Mouse (Mus musculus) myocyte (in vitro differentiated cells): Measurements from ENCODE around the gene Yes1. TPM values are rescaled to one million over a fixed set of nuclear protein-coding genes. Genes with fewer than 3 reads are reported as not detected.
"Not testable (repeated sequence)": the region's sequence is repeated elsewhere in the genome, so short reads cannot be mapped to it uniquely, and the experiment has no call there.

ENCODE experiments used
- H3K27me3 ChIP-seq: one replicate; pipeline ENCODE4 v1.6.1; 2011; ENCODE audit not compliant: control insufficient read depth, insufficient read depth, insufficient read length
- H3K36me3 ChIP-seq: one replicate; pipeline ENCODE4 v1.6.1; 2011; ENCODE audit not compliant: control insufficient read depth, insufficient read depth
- H3K4me2 ChIP-seq: one replicate; pipeline ENCODE4 v1.6.1; 2011; ENCODE audit warnings: low read depth, control low read depth
- H3K4me3 ChIP-seq: one replicate; pipeline ENCODE4 v1.5.1; 2011; ENCODE audit warnings: mild to moderate bottlenecking, control low read depth, moderate library complexity
- H3K79me2 ChIP-seq: one replicate; pipeline ENCODE4 v1.6.1; 2011; ENCODE audit not compliant: control insufficient read depth, insufficient read depth
- H3ac ChIP-seq: one replicate; pipeline ENCODE4 v1.6.1; 2011; ENCODE audit not compliant: control insufficient read depth, insufficient read length
- CEBPB ChIP-seq: IDR thresholded peaks from 2 replicates; pipeline ENCODE4 v1.6.1; 2011; ENCODE audit warnings: mild to moderate bottlenecking, moderate library complexity; ENCODE audit not compliant: poor library complexity, insufficient read depth, severe bottlenecking
- E2F4 ChIP-seq: IDR thresholded peaks from one replicate; pipeline ENCODE4 v1.6.1; 2011; ENCODE audit warnings: mild to moderate bottlenecking, control low read depth, moderate library complexity; ENCODE audit not compliant: insufficient read depth
- MAX ChIP-seq: IDR thresholded peaks from one replicate; pipeline ENCODE4 v1.6.1; 2011; ENCODE audit warnings: low read depth, mild to moderate bottlenecking, control low read depth
- MYOD1 ChIP-seq, 3 experiments: IDR thresholded peaks; one replicate each; pipeline ENCODE4 v1.6.1; 2011; ENCODE audit warnings: control low read depth in 2 of 3, low read depth in 2 of 3, mild to moderate bottlenecking in 2 of 3, moderate library complexity in 1 of 3; ENCODE audit not compliant: insufficient read length in 2 of 3, control insufficient read depth in 1 of 3
- MYOG ChIP-seq, 3 experiments: IDR thresholded peaks; one replicate each; pipeline ENCODE4 v1.6.1; 2011; ENCODE audit warnings: control low read depth in 2 of 3, low read depth in 2 of 3, mild to moderate bottlenecking in 2 of 3; ENCODE audit not compliant: insufficient read length in 2 of 3, control insufficient read depth in 1 of 3, insufficient read depth in 1 of 3
- POLR2A ChIP-seq: IDR thresholded peaks from one replicate; pipeline ENCODE4 v1.6.1; 2011; ENCODE audit warnings: low read depth, mild to moderate bottlenecking, control low read depth, moderate library complexity; ENCODE audit not compliant: insufficient read length
- POLR2AphosphoS2 ChIP-seq: IDR thresholded peaks from one replicate; pipeline ENCODE4 v1.6.1; 2011; ENCODE audit warnings: low read depth, control low read depth; ENCODE audit not compliant: insufficient read length
- REST ChIP-seq: IDR thresholded peaks from one replicate; pipeline ENCODE4 v1.6.1; 2011; ENCODE audit warnings: mild to moderate bottlenecking, control low read depth, moderate library complexity; ENCODE audit not compliant: insufficient read depth, insufficient read length
- SRF ChIP-seq: IDR thresholded peaks from one replicate; pipeline ENCODE4 v1.6.1; 2011; ENCODE audit warnings: low read depth; ENCODE audit not compliant: control insufficient read depth, insufficient read length
- TCF12 ChIP-seq: IDR thresholded peaks from one replicate; pipeline ENCODE4 v1.6.1; 2011; ENCODE audit warnings: mild to moderate bottlenecking, control low read depth; ENCODE audit not compliant: poor library complexity, insufficient read depth, severe bottlenecking
- TCF3 ChIP-seq: IDR thresholded peaks from one replicate; pipeline ENCODE4 v1.6.1; 2011; ENCODE audit warnings: low read depth, control low read depth; ENCODE audit not compliant: insufficient read length
- USF1 ChIP-seq: IDR thresholded peaks from one replicate; pipeline ENCODE4 v1.6.1; 2011; ENCODE audit warnings: low read depth, mild to moderate bottlenecking, control low read depth, moderate library complexity
- polyA plus RNA-seq: library from polyadenylated mRNA; unstranded; fragments of >200 nt; fragmentation: generic; extraction: Trizol; gene quantifications from one replicate; pipeline ENCODE4 v1.2.1, GENCODE M21; 2012; ENCODE audit warnings: missing spikeins

The Yes1 gene
- polyA plus RNA-seq, 1 experiment: 3.3 TPM

- H3K36me3 ChIP-seq, H3K4me3 ChIP-seq, H3K4me2 ChIP-seq, H3ac ChIP-seq, H3K27me3 ChIP-seq, H3K79me2 ChIP-seq: not testable (repeated sequence)
- TF ChIP-seq TCF3: peak; percentile 13
- peak in 2 of 3 experiments; percentile 59 to 63 for TF ChIP-seq MYOG (IDR thresholded peaks at IDR 0.05; ENCODE audit: control insufficient read depth in 1 of 3, insufficient read depth in 1 of 3, insufficient read length in 2 of 3, low read depth in 2 of 3)
- peak; percentile 58 for TF ChIP-seq POLR2A
- peak; percentile 67 for TF ChIP-seq POLR2AphosphoS2
- peak; percentile 76 to 85 (median 78) for TF ChIP-seq MYOD1 (IDR thresholded peaks at IDR 0.05; ENCODE audit: control insufficient read depth in 1 of 3, insufficient read length in 2 of 3, low read depth in 2 of 3)
- peak; percentile 24 for TF ChIP-seq USF1
Measured at GRCm38 (mm10) chr5:32725397-32725796, 114.4 kb downstream of the Yes1 start.

DNA sequence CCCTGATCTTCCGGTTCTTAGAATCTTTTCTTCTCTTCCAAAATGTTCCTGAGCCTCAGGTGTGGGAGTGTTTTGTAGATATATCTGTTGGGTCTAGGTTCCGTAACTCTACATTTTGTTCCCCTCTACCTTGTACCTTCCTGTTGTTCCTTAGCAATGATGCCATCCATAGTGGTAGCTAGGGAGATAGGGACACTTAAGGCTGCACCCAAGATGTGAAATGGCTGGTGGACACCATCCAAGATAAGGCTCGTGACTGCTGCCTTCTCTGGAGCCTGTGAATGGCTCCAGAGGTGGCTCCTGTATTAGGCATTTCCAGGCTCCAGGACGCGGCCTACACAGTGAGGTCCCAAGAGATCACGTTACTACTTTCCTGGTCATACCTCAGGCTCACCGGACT is 117.3 kb downstream of the Yes1 start:
- Histone ChIP-seq H3K36me3 (no peaks in the 10 kb centered on the region), H3K4me3 (no peak overlapping the region), H3K27me3 (no peaks in the 10 kb centered on the region), H3ac (no peak overlapping the region), H3K4me2 (no peak overlapping the region), H3K79me2 (no peaks in the 10 kb centered on the region)
- TF ChIP-seq MYOG (IDR thresholded peaks at IDR 0.05; ENCODE audit: control insufficient read depth in 1 of 3, insufficient read depth in 1 of 3, insufficient read length in 2 of 3, low read depth in 2 of 3) (no peak), MYOD1 (IDR thresholded peaks at IDR 0.05; ENCODE audit: control insufficient read depth in 1 of 3, insufficient read length in 2 of 3, low read depth in 2 of 3) (no peak), MAX (no peak), REST (no peak), POLR2A (no peak), TCF12 (no peak), USF1 (no peak), TCF3 (no peak), SRF (no peak), POLR2AphosphoS2 (no peak)

DNA sequence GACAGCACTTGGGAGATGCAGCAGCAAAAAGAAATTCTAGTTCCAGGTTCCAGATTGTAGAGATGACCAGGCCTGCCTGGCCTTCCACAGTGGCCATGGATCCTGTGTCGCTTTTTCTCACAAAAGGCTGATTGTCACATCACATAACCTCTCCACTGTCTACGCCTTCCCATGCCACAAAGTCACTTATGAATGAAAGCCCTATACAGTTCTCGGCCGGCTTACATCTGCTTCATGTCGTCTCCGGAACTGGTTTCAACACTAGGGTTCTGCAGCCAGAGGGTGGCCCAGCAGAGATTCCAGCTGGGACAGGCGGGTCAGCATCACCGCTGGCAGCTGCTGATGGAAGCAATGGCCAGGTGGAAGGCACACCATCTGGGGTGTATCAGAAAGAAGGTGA is 117.9 kb downstream of the Yes1 start:
- Histone ChIP-seq H3K4me2 (no peak overlapping the region), H3K36me3 (no peaks in the 10 kb centered on the region), H3K4me3 (no peak overlapping the region), H3K79me2 (no peaks in the 10 kb centered on the region), H3K27me3 (no peaks in the 10 kb centered on the region), H3ac (no peak overlapping the region)
- no peak for TF ChIP-seq TCF3
- TF ChIP-seq POLR2AphosphoS2: no peak
- peak in 1 of 3 experiments; percentile 27 for TF ChIP-seq MYOD1 (IDR thresholded peaks at IDR 0.05; ENCODE audit: control insufficient read depth in 1 of 3, insufficient read length in 2 of 3, low read depth in 2 of 3)

DNA sequence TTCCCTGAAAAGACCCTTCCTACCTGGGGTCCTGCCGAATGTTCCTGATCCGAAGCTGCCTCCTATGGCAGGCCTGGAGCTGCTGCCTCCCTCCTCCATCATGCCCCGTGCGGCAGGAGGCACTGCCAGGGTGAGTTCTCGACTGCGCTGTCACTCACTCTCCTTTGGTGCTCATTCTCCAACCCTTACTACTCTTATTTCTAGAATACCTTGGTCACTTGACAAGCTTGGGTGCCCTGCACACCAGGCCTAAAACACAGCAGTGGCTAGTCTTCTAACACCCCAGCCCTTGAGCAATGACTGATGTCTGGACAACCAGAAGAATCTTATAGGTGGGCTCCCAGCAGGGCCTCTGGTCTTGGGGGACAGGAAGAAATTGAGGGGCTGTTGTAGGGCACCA is 122.9 kb downstream of the Yes1 start:
- not testable (repeated sequence) for H3K27me3 ChIP-seq, H3K79me2 ChIP-seq, H3K36me3 ChIP-seq, H3ac ChIP-seq, H3K4me3 ChIP-seq, H3K4me2 ChIP-seq
- TF ChIP-seq POLR2AphosphoS2: peak; percentile 19

DNA sequence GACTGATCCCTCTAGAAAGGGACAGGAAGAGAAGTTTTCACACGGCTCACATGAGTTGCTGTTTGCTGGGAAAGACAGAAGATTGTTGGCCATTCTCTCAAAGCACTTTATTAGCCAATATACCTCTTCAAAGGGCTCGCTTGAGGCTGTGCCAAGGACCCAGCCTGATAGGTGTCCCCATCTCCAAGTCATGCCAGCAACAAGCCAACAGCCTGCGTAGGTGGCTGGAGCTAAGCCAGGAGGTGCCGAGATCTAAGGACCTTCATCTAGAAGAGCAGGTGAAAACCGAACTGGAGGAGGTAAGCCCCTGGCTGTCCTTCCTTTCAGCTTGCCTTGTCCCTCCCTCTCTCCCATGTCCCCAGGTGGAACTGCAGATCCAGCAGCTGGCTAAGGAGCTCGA is 124.8 kb downstream of the Yes1 start:
- Histone ChIP-seq H3K36me3 (no peaks in the 10 kb centered on the region), H3K27me3 (no peaks in the 10 kb centered on the region), H3ac (no peak overlapping the region), H3K4me3 (no peak overlapping the region), H3K4me2 (no peak overlapping the region), H3K79me2 (no peaks in the 10 kb centered on the region)
- TF ChIP-seq POLR2AphosphoS2 (no peak), E2F4 (no peak), POLR2A (no peak), SRF (no peak), USF1 (no peak), MYOD1 (IDR thresholded peaks at IDR 0.05; ENCODE audit: control insufficient read depth in 1 of 3, insufficient read length in 2 of 3, low read depth in 2 of 3) (no peak), REST (no peak), MYOG (IDR thresholded peaks at IDR 0.05; ENCODE audit: control insufficient read depth in 1 of 3, insufficient read depth in 1 of 3, insufficient read length in 2 of 3, low read depth in 2 of 3) (no peak), MAX (no peak), CEBPB (no peak), TCF3 (no peak), TCF12 (no peak)

Other genes starting within 250 kb of the Yes1 start
- 62.5 TPM for gene Ppp1cb, start 152.3 kb upstream of the Yes1 start, polyA plus RNA-seq
- 58.8 TPM for gene Pisd, start 174.5 kb downstream of the Yes1 start, polyA plus RNA-seq
- not detected for gene Gm20671, start 215.9 kb downstream of the Yes1 start, polyA plus RNA-seq
- gene Prr14l, start 243.1 kb downstream of the Yes1 start, polyA plus RNA-seq: 4.7 TPM